Mouse (Mus musculus) left cerebral cortex, adult 9 months (tissue): Measurements from ENCODE around the gene E2f4.

Experiments
- DNase-seq, 2 experiments: peaks; one replicate each; pipeline ENCODE4 v3.0.0; 2022; ENCODE audit warnings: low spot score in 2 of 2

The E2f4 gene

DNA sequence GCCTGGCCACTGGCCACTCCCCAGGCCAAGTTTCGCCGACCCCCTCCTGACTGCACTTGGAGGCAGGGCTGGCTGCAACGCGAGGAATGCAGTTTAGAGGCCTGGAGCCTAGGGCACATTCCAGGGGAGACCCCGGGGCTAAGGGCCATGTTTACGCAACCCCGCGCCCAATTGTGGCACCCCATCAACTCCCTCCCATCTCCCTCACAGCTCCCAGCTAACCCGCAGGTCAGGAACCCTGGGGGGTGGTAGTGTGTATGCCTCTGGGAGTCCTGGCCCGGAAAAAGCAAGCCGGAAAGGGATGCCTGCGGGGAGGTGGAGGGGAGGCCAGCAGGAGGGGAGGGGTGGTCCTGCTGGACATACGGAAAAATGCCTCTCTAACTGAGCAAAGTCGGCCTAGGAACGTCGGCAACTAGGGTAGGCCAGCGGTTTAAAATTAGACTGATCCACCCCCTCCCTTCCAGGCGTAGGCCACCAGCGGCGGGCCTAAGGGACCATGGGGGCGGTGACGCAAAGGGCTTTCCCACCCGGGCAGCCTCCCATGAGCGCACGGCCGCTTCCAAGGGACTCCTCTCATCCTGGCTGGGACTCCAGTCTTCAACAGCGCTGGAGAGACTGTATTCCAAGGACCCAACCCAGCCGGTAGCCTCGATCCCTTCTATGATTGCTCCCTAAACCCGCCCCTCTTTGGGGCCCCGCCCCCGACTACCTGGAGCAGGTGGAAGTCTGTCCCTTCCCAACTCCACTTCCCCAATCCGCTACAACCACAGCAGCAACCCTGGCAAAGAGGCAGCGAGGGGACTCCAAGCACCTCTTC lies 49.4 kb downstream of the E2f4 start:
- peak in 1 of 2 experiments; percentile 38 for DNase-seq

DNA sequence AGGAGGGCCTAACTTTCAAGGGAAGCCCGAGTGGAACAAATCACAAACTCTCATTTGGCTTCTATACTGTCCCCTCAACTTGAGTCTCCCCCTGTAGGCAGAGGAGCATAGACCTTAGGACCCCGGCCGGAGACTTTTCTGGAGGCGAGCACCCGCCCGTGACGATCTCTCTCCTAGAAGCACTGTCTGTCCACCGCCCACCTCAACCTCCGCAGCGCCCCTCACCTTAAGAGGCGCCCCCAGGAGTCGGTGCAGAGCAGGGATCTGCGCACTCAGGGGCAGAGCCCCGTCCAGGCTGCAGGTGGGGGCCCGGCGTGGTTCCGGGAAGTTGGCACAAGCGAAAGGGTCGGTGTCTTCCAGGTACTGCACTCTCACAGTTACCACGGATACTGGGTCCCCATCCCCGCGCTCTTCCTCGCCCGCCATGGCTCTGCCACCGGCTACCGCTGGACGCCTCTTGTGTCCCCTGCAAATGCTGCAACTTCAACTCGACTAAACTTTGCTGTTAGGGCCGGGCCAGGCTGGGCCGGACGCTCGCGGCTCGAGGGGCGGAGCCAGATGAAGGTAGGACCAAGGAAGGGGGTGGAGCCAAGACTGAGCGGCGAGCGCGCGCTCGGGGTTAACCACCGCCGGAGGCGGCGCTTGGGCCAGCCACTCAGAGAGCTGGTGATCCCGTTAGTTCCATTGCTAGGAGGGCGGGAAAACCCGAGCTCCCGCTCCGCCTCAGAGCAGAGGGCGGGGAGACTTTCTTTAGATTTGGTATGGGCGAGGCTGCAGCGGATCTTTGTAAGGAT lies 50.2 kb downstream of the E2f4 start, which contains the start of gene Fhod1:
Fhod1 (minus strand) TSS at position 526 of the 794 bp plus-strand sequence.
- DNase-seq = peak; percentile 66 to 87

DNA sequence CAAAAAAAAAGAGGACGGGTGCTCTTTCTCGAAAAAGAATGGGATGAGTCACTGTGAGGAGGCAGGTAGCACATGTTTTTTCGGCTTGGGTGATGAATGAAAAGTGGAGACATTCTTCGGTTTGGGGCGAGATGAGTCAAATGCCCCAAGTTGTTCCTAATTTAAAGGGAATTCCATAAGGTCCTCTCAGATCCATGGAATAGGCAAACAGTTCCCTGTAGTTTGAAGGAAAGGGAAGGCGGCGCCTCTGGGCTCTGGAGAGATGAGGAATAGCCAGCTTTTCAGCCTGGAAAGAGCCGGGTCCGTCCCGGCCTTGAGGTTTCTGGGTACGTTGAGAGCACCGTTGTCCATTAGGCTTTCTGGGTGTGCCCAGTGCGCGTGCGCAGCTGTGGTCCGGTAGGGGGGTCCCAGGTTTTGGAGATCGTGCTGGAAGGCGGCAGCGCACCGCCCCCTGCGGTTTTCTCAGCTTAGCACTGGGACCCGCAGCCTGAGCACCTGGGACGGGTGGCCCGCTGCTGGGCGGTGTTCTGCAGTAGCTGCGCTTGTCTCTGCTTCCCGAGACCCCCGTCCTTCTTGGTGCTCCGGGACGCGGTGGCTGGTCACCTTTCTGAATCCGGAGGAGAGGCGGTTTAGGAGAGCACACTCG lies 51.1 kb downstream of the E2f4 start, which contains the start of gene Slc9a5:
Slc9a5 (plus strand) TSS at position 394 of the 646 bp plus-strand sequence.
- DNase-seq = peak in 1 of 2 experiments; percentile 49

DNA sequence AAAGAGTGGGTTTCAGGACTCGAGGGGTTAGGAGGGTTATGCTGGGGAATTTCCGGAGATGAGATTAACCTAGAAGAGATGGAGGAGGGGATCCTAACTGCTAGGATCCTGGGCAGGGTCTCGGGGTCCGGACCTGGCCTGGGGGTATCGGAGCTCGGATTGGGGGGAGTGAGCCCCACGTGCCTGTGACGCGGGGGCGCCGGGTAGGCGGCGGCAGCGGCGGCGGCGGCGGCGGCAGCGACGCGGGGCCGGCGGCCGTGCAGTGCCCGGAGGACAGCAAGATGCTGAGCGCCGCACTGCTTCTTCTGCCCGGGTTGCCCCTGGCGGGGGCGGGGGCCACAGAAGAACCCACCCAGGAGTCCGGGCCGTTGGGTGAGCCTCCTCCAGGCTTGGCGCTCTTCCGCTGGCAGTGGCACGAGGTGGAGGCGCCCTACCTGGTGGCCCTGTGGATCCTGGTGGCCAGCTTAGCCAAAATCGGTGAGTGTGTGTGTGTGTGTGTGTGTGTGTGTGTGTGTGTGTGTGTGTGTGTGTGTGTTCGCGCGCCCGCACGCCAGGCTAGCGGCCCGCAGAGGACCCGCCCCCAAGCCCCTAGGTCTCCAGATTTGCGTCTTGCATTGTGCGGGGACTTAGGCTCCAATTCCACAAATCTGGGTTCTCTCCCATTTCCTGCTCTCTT lies 51.8 kb downstream of the E2f4 start:
- DNase-seq = peak in 1 of 2 experiments; percentile 34

- DNase-seq = no peak
Measured at GRCm38 (mm10) chr8:105350186-105350585, 52.7 kb downstream of the E2f4 start.

DNA sequence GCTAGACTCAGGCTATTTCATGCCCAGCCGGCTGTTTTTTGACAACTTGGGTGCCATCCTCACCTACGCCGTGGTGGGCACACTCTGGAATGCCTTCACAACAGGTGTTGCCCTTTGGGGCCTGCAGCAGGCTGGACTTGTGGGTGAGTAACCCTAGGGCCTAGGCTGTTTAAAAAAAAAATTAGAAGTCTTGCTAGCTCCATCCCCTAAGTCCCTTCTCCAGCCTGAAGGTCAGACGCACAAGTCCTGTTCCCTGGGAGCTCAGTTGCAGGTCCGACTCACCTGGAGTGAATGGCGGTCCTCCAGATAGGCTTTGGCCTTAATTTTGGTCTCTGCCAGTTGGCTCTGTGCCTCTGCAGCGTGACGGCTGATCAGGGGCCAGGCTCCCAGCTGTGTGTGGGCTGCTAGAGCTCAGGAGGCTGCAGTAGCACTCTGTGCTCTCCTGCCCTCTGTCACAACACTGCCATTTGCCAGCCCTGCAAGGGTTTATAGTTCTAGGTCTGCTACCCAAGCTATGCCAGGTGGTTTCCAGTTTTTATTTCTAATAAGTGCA lies 56.2 kb downstream of the E2f4 start:
- no peak for DNase-seq

- no peak for DNase-seq
Measured at GRCm38 (mm10) chr8:105354549-105354948, 57.1 kb downstream of the E2f4 start.
